Mouse (Mus musculus) limb, embryonic 14.5 days (tissue): Measurements from ENCODE around the gene Anxa7. TPM values are rescaled to one million over a fixed set of nuclear protein-coding genes. Genes with fewer than 3 reads are reported as not detected.
A peak's percentile ranks its signal among the peaks of the same experiment; 100 is the strongest.

Experiments used
- ATAC-seq: fragments of 200-750 bp; cut with Nextera tagmentation; 2 replicates; pipeline ENCODE4 v1.8.0; 2017; ENCODE audit warnings: low read depth, moderate number of reproducible peaks, moderate TSS enrichment; ENCODE audit not compliant: low FRiP score
- DNase-seq: peaks from one replicate; pipeline ENCODE4 v3.0.0-alpha.2; 2015; ENCODE audit warnings: low spot score
- H3K27ac ChIP-seq: fragments of 300-500 bp; sonication (generic); replicated peaks from 2 replicates; pipeline ENCODE4 v1.5.1; 2014; ENCODE audit warnings: low read depth, mild to moderate bottlenecking, low read length, moderate library complexity, mixed read lengths
- H3K27me3 ChIP-seq: fragments of 300-500 bp; sonication (generic); 2 replicates; pipeline ENCODE4 v1.6.1; 2014; ENCODE audit warnings: low read length, mixed read lengths; ENCODE audit not compliant: control insufficient read depth, insufficient read depth
- H3K36me3 ChIP-seq: fragments of 300-500 bp; sonication (generic); 2 replicates; pipeline ENCODE4 v1.6.1; 2014; ENCODE audit warnings: mild to moderate bottlenecking, low read length, moderate library complexity, mixed read lengths; ENCODE audit not compliant: control insufficient read depth, insufficient read depth
- H3K4me1 ChIP-seq: fragments of 300-500 bp; sonication (generic); 2 replicates; pipeline ENCODE4 v1.6.1; 2014; ENCODE audit warnings: antibody characterized with exemption, low read length, mixed read lengths; ENCODE audit not compliant: control insufficient read depth, insufficient read depth
- H3K4me2 ChIP-seq: fragments of 300-500 bp; sonication (generic); replicated peaks from 2 replicates; pipeline ENCODE4 v1.6.1; 2014; ENCODE audit warnings: low read depth, mild to moderate bottlenecking, low read length, moderate library complexity; ENCODE audit not compliant: severe bottlenecking
- H3K4me3 ChIP-seq: fragments of 300-500 bp; sonication (generic); replicated peaks from 2 replicates; pipeline ENCODE4 v1.5.1; 2014; ENCODE audit warnings: low read length
- H3K9ac ChIP-seq: fragments of 300-500 bp; sonication (generic); 2 replicates; pipeline ENCODE4 v1.6.1; 2014; ENCODE audit warnings: mild to moderate bottlenecking, low read depth, low read length, moderate library complexity; ENCODE audit not compliant: severe bottlenecking
- H3K9me3 ChIP-seq: fragments of 300-500 bp; sonication (generic); 2 replicates; pipeline ENCODE4 v1.6.1; 2016; ENCODE audit warnings: low read length; ENCODE audit not compliant: control insufficient read depth
- POLR2A ChIP-seq: fragments of 200-500 bp; IDR thresholded peaks from 2 replicates; pipeline ENCODE4 v1.8.0; 2012; ENCODE audit warnings: inconsistent platforms, mild to moderate bottlenecking, moderate library complexity, borderline replicate concordance; ENCODE audit not compliant: insufficient read depth, insufficient read length; ENCODE audit errors: extremely low read depth
- WGBS: fragments of 180-500 bp; shearing (Covaris S2); extraction: QIAGEN DNeasy Blood & Tissue Kit; methylation state at CpG from one replicate; pipeline ENCODE4 v1.1.7; 2014; 5-methylcytosine and 5-hydroxymethylcytosine counted together
- polyA plus RNA-seq, 2 experiments: library from polyadenylated mRNA; depleted of rRNA in 1 of 2; stranded (reverse) in 1 of 2; unstranded in 1 of 2; fragments of >200 nt; fragmentation: Nextera tagmentation in 1 of 2; extraction: Ambion mirVana in 1 of 2; gene quantifications; 2 replicates each; pipeline versions ENCODE4 v1.2.1 to v1.2.3; 2012 to 2014

Gene Anxa7
- polyA plus RNA-seq, 2 experiments: 46.5 to 52.8 TPM

DNA sequence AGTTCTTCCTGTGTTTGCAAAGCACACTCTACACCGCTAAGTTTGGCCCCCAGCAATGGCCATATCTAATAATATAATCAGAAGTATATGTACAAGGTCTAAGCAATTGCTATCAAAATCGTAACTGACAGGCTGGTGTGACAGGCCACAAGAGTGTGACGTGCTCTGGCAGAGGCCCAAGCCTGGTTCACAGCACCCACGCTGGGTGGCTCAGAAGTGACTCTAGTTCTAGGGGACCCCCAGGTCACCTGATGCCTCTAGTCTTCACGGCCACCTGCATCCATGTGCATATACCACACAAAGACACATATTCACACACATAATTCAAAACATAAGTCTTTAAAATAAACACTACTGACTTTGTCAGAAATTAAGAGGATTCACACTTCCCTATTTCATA lies 27.0 kb downstream of the Anxa7 start:
- no peak overlapping the region for H3K4me2 ChIP-seq
- 92% methylated on average over 5 of the region's 5 CpGs for WGBS
- no peaks in the 10 kb centered on the region for H3K27me3 ChIP-seq
- no peak overlapping the region for H3K9ac ChIP-seq
- no peak overlapping the region for H3K27ac ChIP-seq
- H3K36me3 ChIP-seq: peaks cover 21% of the 10 kb centered on the region
- no peaks in the 10 kb centered on the region for H3K9me3 ChIP-seq
- H3K4me3 ChIP-seq: no peak overlapping the region
- TF ChIP-seq POLR2A: no peak
- DNase-seq: no peak
- peaks cover 8% of the 10 kb centered on the region; the same call in 1 of the 2 replicates for H3K4me1 ChIP-seq
- ATAC-seq: no peak

GRCm38 (mm10) chr14:20451765-20452331 lies 28.1 kb downstream of the Anxa7 start, which contains the start of gene Cfap70:
Cfap70 (minus strand) TSS chr14:20452226.
- no peaks in the 10 kb centered on the region for H3K9me3 ChIP-seq
- peaks cover 16% of the 10 kb centered on the region for H3K36me3 ChIP-seq
- DNase-seq (peak; percentile 82), ATAC-seq (peak; percentile 71)
- H3K27me3 ChIP-seq: no peaks in the 10 kb centered on the region
- peak within 1 kb of the TSS; percentile 69 for H3K4me2 ChIP-seq
- H3K4me3 ChIP-seq: peak within 1 kb of the TSS; percentile 34
- 3% methylated on average over 15 of the region's 15 CpGs for WGBS
- H3K4me1 ChIP-seq: peaks cover 8% of the 10 kb centered on the region; the same call in 1 of the 2 replicates
- no peak for TF ChIP-seq POLR2A
- H3K27ac ChIP-seq: no peak within 1 kb of the TSS
- H3K9ac ChIP-seq: peak within 1 kb of the TSS; percentile 29; the same call in 1 of the 2 replicates

DNA sequence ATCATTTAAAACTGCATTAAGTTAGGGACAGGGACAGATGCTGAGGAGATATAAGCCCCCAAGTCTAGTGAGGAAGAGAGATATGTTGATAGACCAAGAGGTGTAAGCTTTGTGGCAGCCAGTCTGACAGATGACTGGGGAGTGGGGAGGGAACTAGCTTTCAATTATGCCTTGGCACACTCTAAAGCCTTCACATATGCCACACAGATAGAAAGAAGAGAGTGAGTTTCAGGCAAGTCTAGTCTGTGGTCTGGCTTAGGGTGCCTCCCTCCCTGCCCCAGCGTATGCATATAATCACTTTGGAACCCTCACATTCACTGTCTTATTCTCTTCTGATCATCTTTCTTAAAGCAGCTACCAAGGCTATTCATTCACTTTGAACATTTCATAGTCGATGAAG lies 28.6 kb downstream of the Anxa7 start:
- no peak for DNase-seq
- Histone ChIP-seq H3K36me3 (peaks cover 10% of the 10 kb centered on the region), H3K9ac (0 out of 2 replicates have a peak overlapping the region, but pooled peaks have one; percentile 29), H3K27ac (no peak overlapping the region), H3K9me3 (no peaks in the 10 kb centered on the region), H3K27me3 (no peaks in the 10 kb centered on the region), H3K4me1 (peaks cover 8% of the 10 kb centered on the region; the same call in 1 of the 2 replicates), H3K4me2 (peak overlapping the region; percentile 69), H3K4me3 (peak overlapping the region; percentile 34)
- no peak for TF ChIP-seq POLR2A
- WGBS: 14% methylated on average over 2 of the region's 2 CpGs
- ATAC-seq: no peak

DNA sequence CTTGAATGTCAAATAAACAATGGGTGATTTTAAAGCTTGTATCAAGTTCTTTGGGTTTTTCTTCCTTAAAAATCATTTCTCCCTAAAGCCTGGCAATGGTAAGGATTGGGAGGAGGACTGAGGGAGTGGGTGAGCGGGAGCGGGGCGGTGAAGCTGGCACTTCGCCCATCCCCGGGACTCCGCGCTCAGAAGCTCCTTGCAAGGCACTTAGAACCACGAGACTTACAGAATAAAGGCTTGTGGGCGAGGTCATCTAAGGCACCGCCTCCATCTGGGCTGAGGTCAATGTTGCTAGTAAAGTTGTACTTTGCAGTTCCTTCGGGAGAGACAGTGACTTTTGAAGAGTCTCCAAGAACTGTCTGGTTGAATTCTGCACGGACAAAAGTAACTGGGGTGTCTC lies 32.7 kb downstream of the Anxa7 start:
- H3K27ac ChIP-seq: no peak overlapping the region
- no peak overlapping the region for H3K4me2 ChIP-seq
- no peaks in the 10 kb centered on the region for H3K27me3 ChIP-seq
- 58% methylated on average over 12 of the region's 12 CpGs for whole genome bisulfite sequencing
- no peaks in the 10 kb centered on the region for H3K9me3 ChIP-seq
- DNase-seq: no peak
- ATAC-seq: no peak
- H3K36me3 ChIP-seq: no peaks in the 10 kb centered on the region
- H3K4me3 ChIP-seq: no peak overlapping the region
- TF ChIP-seq POLR2A: no peak
- no peak overlapping the region for H3K9ac ChIP-seq
- peaks cover 8% of the 10 kb centered on the region; the same call in 1 of the 2 replicates for H3K4me1 ChIP-seq

GRCm38 (mm10) chr14:20442252-20442651 lies 37.7 kb downstream of the Anxa7 start:
- WGBS: 72% methylated on average over 17 of the region's 17 CpGs
- Histone ChIP-seq H3K9me3 (no peaks in the 10 kb centered on the region), H3K4me1 (no peaks in the 10 kb centered on the region), H3K4me3 (no peak overlapping the region), H3K9ac (no peak overlapping the region), H3K4me2 (no peak overlapping the region), H3K36me3 (no peaks in the 10 kb centered on the region), H3K27me3 (no peaks in the 10 kb centered on the region), H3K27ac (no peak overlapping the region)
- ATAC-seq (no peak), DNase-seq (no peak)
- TF ChIP-seq POLR2A: no peak
